Mouse (Mus musculus) liver, embryonic 14.5 days (tissue): ENCODE results near the gene Dcakd. TPM values are rescaled to one million over a fixed set of nuclear protein-coding genes. Genes with fewer than 3 reads are reported as not detected.

Experiments used
- ATAC-seq: fragments of 200-750 bp; cut with Nextera tagmentation; 2 replicates; pipeline ENCODE4 v1.8.0; 2017; ENCODE audit warnings: moderate number of reproducible peaks, mild to moderate bottlenecking, moderate library complexity; ENCODE audit not compliant: insufficient read depth
- DNase-seq, 3 experiments: peaks; one replicate each; pipeline ENCODE4 v3.0.0-alpha.2; 2012 to 2013; ENCODE audit warnings: low read depth in 3 of 3, low spot score in 3 of 3
- H3K27ac ChIP-seq: fragments of 300-500 bp; sonication (generic); 2 replicates; pipeline ENCODE4 v1.5.1; 2014; ENCODE audit warnings: moderate library complexity, mild to moderate bottlenecking, control low read depth, inconsistent platforms
- H3K27me3 ChIP-seq: fragments of 300-500 bp; sonication (generic); 2 replicates; pipeline ENCODE4 v1.6.1; 2014; ENCODE audit warnings: mild to moderate bottlenecking, low read length, moderate library complexity; ENCODE audit not compliant: control insufficient read depth, insufficient read depth
- H3K36me3 ChIP-seq: fragments of 300-500 bp; sonication (generic); replicated peaks from 2 replicates; pipeline ENCODE4 v1.6.1; 2014; ENCODE audit warnings: low read depth; ENCODE audit not compliant: control insufficient read depth, insufficient read depth
- H3K4me1 ChIP-seq, 2 experiments: fragments of 200-500 bp in 1 of 2; fragments of 300-500 bp in 1 of 2; sonication (generic) in 1 of 2; replicated peaks; 2 replicates each; pipeline ENCODE4 v1.6.1; 2012 to 2014; ENCODE audit warnings: antibody characterized with exemption in 1 of 2, inconsistent platforms in 1 of 2, low read length in 1 of 2; ENCODE audit not compliant: control insufficient read depth in 2 of 2, insufficient read depth in 2 of 2
- H3K4me2 ChIP-seq: fragments of 300-500 bp; sonication (generic); 2 replicates; pipeline ENCODE4 v1.6.1; 2014; ENCODE audit warnings: low read depth, mild to moderate bottlenecking, control low read depth, moderate library complexity
- H3K4me3 ChIP-seq, 2 experiments: fragments of 200-500 bp in 1 of 2; fragments of 300-500 bp in 1 of 2; sonication (generic) in 1 of 2; 2 replicates each; pipeline ENCODE4 v1.5.1; 2012 to 2014; ENCODE audit warnings: low read depth in 2 of 2, low read length in 2 of 2, mild to moderate bottlenecking in 2 of 2, control low read depth in 1 of 2, inconsistent platforms in 1 of 2, moderate library complexity in 1 of 2; ENCODE audit not compliant: insufficient read depth in 1 of 2
- H3K9ac ChIP-seq: fragments of 300-500 bp; sonication (generic); replicated peaks from 2 replicates; pipeline ENCODE4 v1.6.1; 2014; ENCODE audit warnings: mild to moderate bottlenecking, control low read depth, moderate library complexity
- H3K9me3 ChIP-seq: fragments of 300-500 bp; sonication (generic); 2 replicates; pipeline ENCODE4 v1.6.1; 2016; ENCODE audit warnings: low read length, mixed read lengths; ENCODE audit not compliant: control insufficient read depth
- CTCF ChIP-seq: IDR thresholded peaks from 2 replicates; pipeline ENCODE4 v1.5.1; 2016; ENCODE audit warnings: antibody characterized with exemption, low read depth, control low read depth
- EP300 ChIP-seq: IDR thresholded peaks from 2 replicates; pipeline ENCODE4 v1.6.1; 2016; ENCODE audit warnings: antibody characterized with exemption, low read depth
- WGBS: fragments of 180-500 bp; shearing (Covaris S2); extraction: QIAGEN DNeasy Blood & Tissue Kit; methylation state at CpG from one replicate; pipeline ENCODE4 v1.1.7; 2014; ENCODE audit not compliant: insufficient replicate concordance; 5-methylcytosine and 5-hydroxymethylcytosine counted together
- polyA plus RNA-seq, 2 experiments: library from polyadenylated mRNA; depleted of rRNA in 1 of 2; stranded (reverse) in 1 of 2; unstranded in 1 of 2; fragments of >200 nt; fragmentation: Nextera tagmentation in 1 of 2; extraction: Ambion mirVana in 1 of 2; gene quantifications; 2 replicates each; pipeline versions ENCODE4 v1.2.1 to v1.2.3; 2012 to 2014

Dcakd gene
- polyA plus RNA-seq, 2 experiments: 25.1 to 25.7 TPM

DNA sequence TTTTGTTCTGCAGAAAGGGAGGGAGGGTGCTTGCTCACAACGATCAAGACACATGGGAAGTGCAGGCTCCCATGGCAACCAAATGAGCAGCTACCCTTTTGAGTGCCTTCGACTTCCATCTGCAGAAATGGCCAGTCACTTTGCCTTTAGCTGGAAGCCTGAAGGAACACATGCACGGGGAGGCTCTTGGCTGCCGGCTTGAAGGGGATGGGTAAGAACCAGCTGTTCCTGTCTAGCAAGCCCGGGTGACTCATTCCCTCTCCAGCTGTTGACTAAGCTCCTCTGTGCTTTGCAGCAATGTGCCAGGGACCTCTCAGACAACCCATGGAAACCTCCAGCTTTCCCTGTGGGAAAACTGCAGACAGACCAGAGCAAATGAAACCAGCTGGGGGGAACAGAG is 24.9 kb downstream of the Dcakd start:
- Histone ChIP-seq H3K4me2 (no peak overlapping the region), H3K27me3 (no peaks in the 10 kb centered on the region), H3K9me3 (no peaks in the 10 kb centered on the region), H3K36me3 (no peaks in the 10 kb centered on the region), H3K9ac (no peak overlapping the region), H3K27ac (no peak overlapping the region), H3K4me1 (peaks cover 2 to 28% of the 10 kb centered on the region in 2 experiments), H3K4me3 (no peak overlapping the region)
- DNase-seq: no peak
- ATAC-seq: no peak
- TF ChIP-seq CTCF (no peak), EP300 (no peak)
- WGBS: 60% methylated on average over 5 of the region's 5 CpGs

DNA sequence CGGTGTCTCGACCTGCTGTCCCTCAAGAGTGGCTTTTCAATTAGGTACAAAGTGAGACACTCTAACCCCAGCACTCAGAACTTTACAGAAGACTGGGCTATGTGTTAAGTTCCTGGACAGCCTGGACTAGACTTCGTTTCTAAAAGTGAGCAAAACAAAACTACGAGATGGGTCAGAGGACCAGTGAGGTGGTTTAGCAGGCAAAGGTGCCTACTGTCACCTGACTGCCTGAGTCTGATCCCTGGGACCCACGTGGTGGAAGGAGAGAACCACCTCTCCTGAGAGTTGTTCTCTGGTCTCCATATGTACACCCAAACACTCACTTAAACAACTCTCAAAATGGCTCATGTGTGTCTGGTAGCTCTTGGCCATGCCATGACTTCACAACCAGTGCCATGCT is 27.1 kb downstream of the Dcakd start:
- H3K9me3 ChIP-seq: no peaks in the 10 kb centered on the region
- H3K27me3 ChIP-seq: no peaks in the 10 kb centered on the region
- 57% methylated on average over 5 of the region's 5 CpGs for WGBS
- H3K4me3 ChIP-seq: no peak overlapping the region
- TF ChIP-seq EP300: no peak
- no peak for TF ChIP-seq CTCF
- H3K4me1 ChIP-seq: peaks cover 6 to 20% of the 10 kb centered on the region in 2 experiments
- H3K27ac ChIP-seq: no peak overlapping the region
- H3K4me2 ChIP-seq: no peak overlapping the region
- H3K36me3 ChIP-seq: no peaks in the 10 kb centered on the region
- ATAC-seq (no peak), DNase-seq (no peak)
- no peak overlapping the region for H3K9ac ChIP-seq

DNA sequence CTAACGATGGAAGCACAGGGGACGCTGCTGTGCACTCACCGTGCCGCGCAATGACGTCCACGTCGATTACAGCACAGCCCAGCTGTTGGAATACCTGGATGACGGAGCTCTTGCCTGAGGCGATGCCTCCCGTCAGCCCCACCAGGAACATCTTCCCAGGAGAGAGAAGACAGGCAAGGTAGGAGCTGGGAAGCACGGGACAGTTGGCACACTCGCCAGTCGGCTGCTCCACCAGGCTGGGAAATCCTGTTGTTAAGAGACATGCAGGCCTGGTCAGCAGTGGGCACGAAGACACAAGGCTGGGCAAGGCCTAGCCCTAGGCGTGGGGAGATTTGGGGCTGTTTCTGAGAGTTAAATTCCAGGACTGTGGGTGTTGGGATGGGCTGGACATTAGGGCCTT is 28.0 kb downstream of the Dcakd start:
- DNase-seq: no peak
- Histone ChIP-seq H3K4me3 (no peak overlapping the region), H3K9me3 (no peaks in the 10 kb centered on the region), H3K4me2 (no peak overlapping the region), H3K27ac (no peak overlapping the region), H3K9ac (no peak overlapping the region), H3K27me3 (no peaks in the 10 kb centered on the region), H3K36me3 (no peaks in the 10 kb centered on the region), H3K4me1 (peaks cover 6 to 19% of the 10 kb centered on the region in 2 experiments)
- TF ChIP-seq CTCF (no peak), EP300 (no peak)
- ATAC-seq: no peak
- WGBS: 84% methylated on average over 16 of the region's 16 CpGs

DNA sequence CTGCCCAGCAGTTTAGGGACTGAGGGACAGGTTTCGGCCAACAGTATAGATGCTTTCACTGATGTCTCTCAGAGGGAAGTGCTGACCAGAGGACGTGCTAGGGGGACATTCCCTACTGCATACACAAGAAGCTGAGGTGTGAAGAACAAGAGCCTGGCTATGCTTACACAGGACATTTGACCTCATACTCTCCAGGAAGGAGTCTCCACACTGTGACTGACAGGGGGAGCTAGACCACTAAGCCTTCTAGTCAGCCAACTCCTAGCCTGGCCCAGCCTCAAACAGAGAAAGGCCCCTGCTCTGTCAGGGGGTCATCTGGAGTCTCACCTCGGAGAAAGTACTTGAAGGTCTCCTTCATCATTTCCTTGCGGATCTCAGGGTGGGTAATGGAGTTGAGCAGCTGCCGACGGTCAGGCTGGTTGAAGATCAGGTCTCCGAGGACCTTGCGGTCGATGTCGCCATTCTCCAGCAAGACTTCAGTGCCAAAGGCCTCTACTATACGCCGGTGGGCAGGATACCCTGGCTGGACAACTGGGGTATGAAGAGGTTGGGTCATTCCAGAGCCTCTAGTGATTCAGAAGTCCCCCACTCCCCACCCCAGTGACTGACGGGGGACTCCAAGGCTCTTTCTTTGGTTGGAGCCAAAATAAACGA is 28.7 kb downstream of the Dcakd start:
- ATAC-seq (no peak), DNase-seq (no peak)
- H3K4me3 ChIP-seq: no peak overlapping the region
- H3K4me1 ChIP-seq: peaks cover 6 to 15% of the 10 kb centered on the region in 2 experiments
- 72% methylated on average over 14 of the region's 14 CpGs for WGBS
- TF ChIP-seq CTCF: no peak
- no peak for TF ChIP-seq EP300
- H3K9ac ChIP-seq: no peak overlapping the region
- no peaks in the 10 kb centered on the region for H3K36me3 ChIP-seq
- H3K27ac ChIP-seq: no peak overlapping the region
- no peaks in the 10 kb centered on the region for H3K27me3 ChIP-seq
- no peaks in the 10 kb centered on the region for H3K9me3 ChIP-seq
- no peak overlapping the region for H3K4me2 ChIP-seq

DNA sequence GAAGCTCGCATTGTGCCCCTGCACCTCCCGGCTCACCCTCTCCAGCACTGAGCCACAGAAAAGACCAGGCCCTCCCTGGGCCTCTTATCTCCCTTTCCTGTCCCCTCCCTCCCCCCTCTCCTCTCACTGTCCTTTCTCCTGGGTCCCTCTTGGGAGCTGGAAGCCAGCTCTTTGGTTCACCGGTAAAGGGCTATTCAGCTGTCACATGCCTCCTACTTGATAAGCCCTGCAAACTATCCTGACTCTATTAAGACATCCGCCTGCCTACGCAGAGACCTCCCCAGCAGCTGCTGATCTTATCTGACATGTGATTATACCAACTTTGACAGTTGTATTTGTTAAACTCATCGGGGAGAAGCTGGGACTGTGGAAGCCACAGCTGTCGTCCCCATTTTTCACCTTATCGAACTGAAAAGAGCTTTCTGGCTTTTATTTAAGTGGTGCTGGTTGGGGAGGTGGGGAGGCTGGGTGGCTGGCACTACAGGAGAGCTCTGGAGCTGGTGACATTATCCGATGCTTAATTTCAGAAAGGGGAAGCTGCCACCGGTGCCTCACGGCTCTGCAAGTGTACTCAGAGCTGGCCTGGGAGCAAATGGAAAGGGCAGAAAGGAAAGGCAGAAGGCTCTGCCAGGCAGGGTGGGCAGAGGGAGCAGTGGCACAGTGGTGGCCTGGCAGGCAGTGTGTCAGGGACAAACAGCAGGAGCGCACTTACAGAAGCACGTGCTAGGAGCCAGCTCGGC is 29.4 kb downstream of the Dcakd start:
- TF ChIP-seq CTCF (no peak), EP300 (no peak)
- 13% methylated on average over 14 of the region's 14 CpGs for WGBS
- no peaks in the 10 kb centered on the region for H3K9me3 ChIP-seq
- H3K27me3 ChIP-seq: no peaks in the 10 kb centered on the region
- H3K9ac ChIP-seq: peak overlapping the region; percentile 20; the same call in 1 of the 2 replicates
- H3K4me3 ChIP-seq: no peak overlapping the region
- H3K4me2 ChIP-seq: peak overlapping the region; percentile 40
- DNase-seq (peak in 1 of 3 experiments; percentile 30), ATAC-seq (peak; percentile 81)
- H3K36me3 ChIP-seq: no peaks in the 10 kb centered on the region
- H3K4me1 ChIP-seq: peaks cover 6 to 15% of the 10 kb centered on the region in 2 experiments
- H3K27ac ChIP-seq: peak overlapping the region; percentile 22
